Mouse (Mus musculus): ENCODE measurements around the gene Mtfr2.

DNA sequence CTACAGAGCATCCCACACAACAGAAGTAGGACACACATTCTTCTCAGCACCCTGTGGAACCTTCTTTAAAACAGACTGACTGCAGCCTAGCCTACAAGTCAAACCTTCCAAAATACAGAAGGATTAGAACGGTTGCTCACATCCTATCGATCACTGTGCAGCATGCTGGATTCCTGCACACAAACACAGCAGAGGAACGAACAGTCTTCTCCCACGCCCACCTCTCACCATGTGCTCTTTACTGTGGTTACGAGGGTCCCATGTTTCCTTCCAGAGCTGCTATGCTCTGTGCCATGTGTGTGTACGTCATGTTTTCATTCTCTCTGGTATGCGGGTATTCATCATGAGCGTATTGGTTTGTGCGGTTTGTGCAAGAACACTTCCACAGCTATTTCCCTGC lies 30.1 kb downstream of the Mtfr2 start:
- TF ChIP-seq POLR2A (IDR thresholded peaks at IDR 0.05; ENCODE audit: borderline replicate concordance, extremely low read depth, insufficient read depth, insufficient read length, poor library complexity, severe bottlenecking) (no peak), CTCF (IDR thresholded peaks at IDR 0.05; ENCODE audit: borderline replicate concordance, extremely low read depth, insufficient read depth, insufficient read length) (no peak)
